Mouse (Mus musculus) lung, adult 2 months (tissue): ENCODE measurements around the gene Tmem110.

Source experiments
- CTCF ChIP-seq: fragments of 200-500 bp; IDR thresholded peaks from 2 replicates; pipeline ENCODE4 v1.5.1; 2011; ENCODE audit warnings: mild to moderate bottlenecking, low read length, control low read depth; ENCODE audit not compliant: insufficient read depth
- POLR2A ChIP-seq: fragments of 200-500 bp; IDR thresholded peaks from 2 replicates; pipeline ENCODE4 v1.6.1; 2011; ENCODE audit warnings: low read depth, mild to moderate bottlenecking, control low read depth, low read length, borderline replicate concordance; ENCODE audit errors: extremely low read depth

DNA sequence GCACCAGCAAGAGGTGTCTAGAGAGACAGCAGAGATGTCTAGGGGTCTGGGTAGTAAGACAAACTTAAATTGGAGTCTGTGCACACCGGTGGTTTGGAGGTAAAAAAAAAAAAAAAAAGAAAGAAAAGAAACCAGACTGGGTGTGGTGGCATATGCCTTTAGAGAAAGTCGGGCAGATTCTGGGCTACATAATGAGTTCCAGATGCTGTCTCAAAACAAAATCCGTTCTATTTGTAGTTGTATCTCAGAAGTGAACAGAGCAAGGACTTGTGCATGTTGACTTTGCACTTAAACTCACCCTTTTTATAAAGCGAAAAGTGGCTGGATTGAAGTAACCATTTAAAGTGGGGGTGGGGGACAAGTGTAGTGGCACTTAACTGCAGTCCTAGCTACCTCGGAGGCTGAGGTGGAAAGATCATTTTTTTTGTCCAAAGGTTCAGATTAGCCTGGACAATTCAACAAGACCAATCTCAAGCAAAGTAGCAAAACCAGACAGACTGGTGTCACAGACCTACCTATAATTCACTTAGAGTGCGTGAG is 864 bp upstream of the Tmem110 start:
- TF ChIP-seq POLR2A (no peak), CTCF (no peak)
